Mouse (Mus musculus) brain, embryonic 14.5 days (tissue): ENCODE results near the gene Ston2.

Experiments used
- CTCF ChIP-seq: fragments of 200-500 bp; IDR thresholded peaks from 2 replicates; pipeline ENCODE4 v1.5.1; 2012; ENCODE audit warnings: inconsistent platforms, mild to moderate bottlenecking, moderate library complexity, borderline replicate concordance; ENCODE audit not compliant: insufficient read depth, insufficient read length; ENCODE audit errors: extremely low read depth
- POLR2A ChIP-seq: fragments of 200-500 bp; IDR thresholded peaks from 2 replicates; pipeline ENCODE4 v1.6.1; 2012; ENCODE audit warnings: mild to moderate bottlenecking, inconsistent platforms, borderline replicate concordance; ENCODE audit not compliant: poor library complexity, insufficient read depth, insufficient read length, severe bottlenecking; ENCODE audit errors: extremely low read depth

GRCm38 (mm10) chr12:91673141-91673540, 115.0 kb downstream of the Ston2 start:
- TF ChIP-seq CTCF: peak; percentile 12; the same call in 1 of the 2 replicates
- TF ChIP-seq POLR2A: no peak
